Mouse (Mus musculus) megakaryocyte, embryonic 14.5 days (primary cell): ENCODE results near the gene Abcg4.

Experiments
- FLI1 ChIP-seq: IDR thresholded peaks from 2 replicates; pipeline ENCODE4 v1.6.1; 2012; ENCODE audit warnings: low read length, inconsistent platforms, mixed read lengths
- GATA1 ChIP-seq: IDR thresholded peaks from 3 replicates; pipeline ENCODE4 v1.6.1; 2012; ENCODE audit warnings: mixed read lengths, low read length, inconsistent platforms, borderline replicate concordance

DNA sequence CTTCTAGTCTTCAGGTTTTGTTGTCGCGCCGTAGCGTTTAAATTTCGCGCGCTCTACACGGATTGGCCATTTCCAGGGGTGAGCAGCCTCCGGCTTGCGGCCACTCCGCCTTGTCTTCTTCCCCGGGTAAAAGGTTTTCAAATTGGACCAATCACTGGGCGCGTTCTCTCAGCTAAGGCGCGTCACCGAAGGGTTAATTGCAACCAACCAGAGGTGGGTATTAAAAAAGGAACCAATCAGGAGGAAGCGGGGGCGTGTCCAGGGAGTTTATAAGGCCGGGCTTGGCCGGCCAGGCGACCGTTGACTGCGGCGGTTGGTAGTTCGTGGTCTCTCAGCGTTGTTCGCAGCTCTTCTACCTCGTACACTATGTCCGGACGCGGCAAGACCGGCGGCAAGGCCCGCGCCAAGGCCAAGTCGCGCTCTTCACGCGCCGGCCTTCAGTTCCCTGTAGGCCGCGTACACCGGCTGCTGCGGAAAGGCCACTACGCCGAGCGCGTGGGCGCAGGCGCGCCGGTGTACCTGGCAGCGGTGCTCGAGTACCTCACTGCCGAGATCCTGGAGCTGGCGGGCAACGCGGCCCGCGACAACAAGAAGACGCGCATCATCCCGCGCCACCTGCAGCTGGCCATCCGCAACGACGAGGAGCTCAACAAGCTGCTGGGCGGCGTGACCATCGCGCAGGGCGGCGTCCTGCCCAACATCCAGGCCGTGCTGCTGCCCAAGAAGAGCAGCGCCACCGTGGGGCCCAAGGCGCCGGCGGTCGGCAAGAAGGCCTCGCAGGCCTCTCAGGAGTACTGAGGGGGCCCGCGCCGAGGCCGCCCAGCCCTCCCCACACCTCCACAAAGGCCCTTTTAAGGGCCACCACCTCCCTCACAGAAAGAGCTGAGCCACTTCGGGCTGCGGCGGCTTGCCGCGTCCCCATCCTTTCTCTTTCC lies 46.2 kb upstream of the Abcg4 start, which contains the start of gene H2afx:
- TF ChIP-seq GATA1 (no peak), FLI1 (peak; percentile 45; the same call in 1 of the 2 replicates)
